Mouse (Mus musculus): ENCODE data around the gene Nap1l1.

The Nap1l1 gene

GRCm38 (mm10) chr10:111516804-111517436 is 43.9 kb downstream of the Nap1l1 start:
- no peaks in the 10 kb centered on the region for H3K27me3 ChIP-seq (ENCODE audit: control insufficient read depth, insufficient read depth, low read length, poor library complexity, severe bottlenecking)
- DNase-seq (ENCODE audit: low read depth, low spot score): no peak
- no peaks in the 10 kb centered on the region for H3K36me3 ChIP-seq (ENCODE audit: control insufficient read depth, insufficient read depth, low read length, poor library complexity, severe bottlenecking)

GRCm38 (mm10) chr10:111518350-111518749 is 45.3 kb downstream of the Nap1l1 start:
- Histone ChIP-seq H3K36me3 (ENCODE audit: control insufficient read depth, insufficient read depth, low read length, poor library complexity, severe bottlenecking) (no peaks in the 10 kb centered on the region), H3K27me3 (ENCODE audit: control insufficient read depth, insufficient read depth, low read length, poor library complexity, severe bottlenecking) (no peaks in the 10 kb centered on the region)
- DNase-seq (ENCODE audit: low read depth, low spot score): no peak

GRCm38 (mm10) chr10:111519620-111520370 is 46.8 kb downstream of the Nap1l1 start:
- Histone ChIP-seq H3K36me3 (ENCODE audit: control insufficient read depth, insufficient read depth, low read length, poor library complexity, severe bottlenecking) (no peaks in the 10 kb centered on the region), H3K27me3 (ENCODE audit: control insufficient read depth, insufficient read depth, low read length, poor library complexity, severe bottlenecking) (no peaks in the 10 kb centered on the region)
- DNase-seq (ENCODE audit: low read depth, low spot score): no peak

GRCm38 (mm10) chr10:111520621-111521020 is 47.6 kb downstream of the Nap1l1 start:
- no peak for DNase-seq (ENCODE audit: low read depth, low spot score)
- H3K36me3 ChIP-seq (ENCODE audit: control insufficient read depth, insufficient read depth, low read length, poor library complexity, severe bottlenecking): no peaks in the 10 kb centered on the region
- no peaks in the 10 kb centered on the region for H3K27me3 ChIP-seq (ENCODE audit: control insufficient read depth, insufficient read depth, low read length, poor library complexity, severe bottlenecking)

GRCm38 (mm10) chr10:111521636-111522035 is 48.6 kb downstream of the Nap1l1 start:
- no peaks in the 10 kb centered on the region for H3K27me3 ChIP-seq (ENCODE audit: control insufficient read depth, insufficient read depth, low read length, poor library complexity, severe bottlenecking)
- no peaks in the 10 kb centered on the region for H3K36me3 ChIP-seq (ENCODE audit: control insufficient read depth, insufficient read depth, low read length, poor library complexity, severe bottlenecking)
- DNase-seq (ENCODE audit: low read depth, low spot score): no peak

GRCm38 (mm10) chr10:111522230-111522629 is 49.2 kb downstream of the Nap1l1 start:
- Histone ChIP-seq H3K27me3 (ENCODE audit: control insufficient read depth, insufficient read depth, low read length, poor library complexity, severe bottlenecking) (no peaks in the 10 kb centered on the region), H3K36me3 (ENCODE audit: control insufficient read depth, insufficient read depth, low read length, poor library complexity, severe bottlenecking) (no peaks in the 10 kb centered on the region)
- DNase-seq (ENCODE audit: low read depth, low spot score): no peak

- H3K27me3 ChIP-seq (ENCODE audit: control insufficient read depth, insufficient read depth, low read length, poor library complexity, severe bottlenecking): no peaks in the 10 kb centered on the region
- DNase-seq (ENCODE audit: low read depth, low spot score): no peak
Measured at GRCm38 (mm10) chr10:111523894-111524293, 50.9 kb downstream of the Nap1l1 start.

GRCm38 (mm10) chr10:111527057-111527456 is 54.0 kb downstream of the Nap1l1 start:
- H3K27me3 ChIP-seq (ENCODE audit: control insufficient read depth, insufficient read depth, low read length, poor library complexity, severe bottlenecking): no peaks in the 10 kb centered on the region
- no peaks in the 10 kb centered on the region for H3K36me3 ChIP-seq (ENCODE audit: control insufficient read depth, insufficient read depth, low read length, poor library complexity, severe bottlenecking)
- DNase-seq (ENCODE audit: low read depth, low spot score): no peak

More at GRCm38 (mm10) chr10:111523894-111524293, 50.9 kb downstream of the Nap1l1 start:
- no peaks in the 10 kb centered on the region for H3K36me3 ChIP-seq (ENCODE audit: control insufficient read depth, insufficient read depth, low read length, poor library complexity, severe bottlenecking)

GRCm38 (mm10) chr10:111527613-111528012 is 54.6 kb downstream of the Nap1l1 start:
- H3K36me3 ChIP-seq (ENCODE audit: control insufficient read depth, insufficient read depth, low read length, poor library complexity, severe bottlenecking): no peaks in the 10 kb centered on the region
- DNase-seq (ENCODE audit: low read depth, low spot score): no peak
- no peaks in the 10 kb centered on the region for H3K27me3 ChIP-seq (ENCODE audit: control insufficient read depth, insufficient read depth, low read length, poor library complexity, severe bottlenecking)

GRCm38 (mm10) chr10:111528283-111528682 is 55.3 kb downstream of the Nap1l1 start:
- Histone ChIP-seq H3K27me3 (ENCODE audit: control insufficient read depth, insufficient read depth, low read length, poor library complexity, severe bottlenecking) (no peaks in the 10 kb centered on the region), H3K36me3 (ENCODE audit: control insufficient read depth, insufficient read depth, low read length, poor library complexity, severe bottlenecking) (no peaks in the 10 kb centered on the region)
- no peak for DNase-seq (ENCODE audit: low read depth, low spot score)

- DNase-seq (ENCODE audit: low read depth, low spot score): no peak
- Histone ChIP-seq H3K27me3 (ENCODE audit: control insufficient read depth, insufficient read depth, low read length, poor library complexity, severe bottlenecking) (no peaks in the 10 kb centered on the region), H3K36me3 (ENCODE audit: control insufficient read depth, insufficient read depth, low read length, poor library complexity, severe bottlenecking) (no peaks in the 10 kb centered on the region)
Measured at GRCm38 (mm10) chr10:111530398-111530797, 57.4 kb downstream of the Nap1l1 start.

- no peaks in the 10 kb centered on the region for H3K27me3 ChIP-seq (ENCODE audit: control insufficient read depth, insufficient read depth, low read length, poor library complexity, severe bottlenecking)
- DNase-seq (ENCODE audit: low read depth, low spot score): no peak
- no peaks in the 10 kb centered on the region for H3K36me3 ChIP-seq (ENCODE audit: control insufficient read depth, insufficient read depth, low read length, poor library complexity, severe bottlenecking)
Measured at GRCm38 (mm10) chr10:111534691-111535090, 61.7 kb downstream of the Nap1l1 start.

- Histone ChIP-seq H3K36me3 (ENCODE audit: control insufficient read depth, insufficient read depth, low read length, poor library complexity, severe bottlenecking) (no peaks in the 10 kb centered on the region), H3K27me3 (ENCODE audit: control insufficient read depth, insufficient read depth, low read length, poor library complexity, severe bottlenecking) (no peaks in the 10 kb centered on the region)
- no peak for DNase-seq (ENCODE audit: low read depth, low spot score)
Measured at GRCm38 (mm10) chr10:111537410-111537809, 64.4 kb downstream of the Nap1l1 start.

GRCm38 (mm10) chr10:111539724-111540324 is 66.8 kb downstream of the Nap1l1 start:
- no peaks in the 10 kb centered on the region for H3K36me3 ChIP-seq (ENCODE audit: control insufficient read depth, insufficient read depth, low read length, poor library complexity, severe bottlenecking)
- peak; percentile 54 for DNase-seq (ENCODE audit: low read depth, low spot score)
- no peaks in the 10 kb centered on the region for H3K27me3 ChIP-seq (ENCODE audit: control insufficient read depth, insufficient read depth, low read length, poor library complexity, severe bottlenecking)

GRCm38 (mm10) chr10:111540678-111541077 is 67.7 kb downstream of the Nap1l1 start:
- no peak for DNase-seq (ENCODE audit: low read depth, low spot score)
- Histone ChIP-seq H3K27me3 (ENCODE audit: control insufficient read depth, insufficient read depth, low read length, poor library complexity, severe bottlenecking) (no peaks in the 10 kb centered on the region), H3K36me3 (ENCODE audit: control insufficient read depth, insufficient read depth, low read length, poor library complexity, severe bottlenecking) (no peaks in the 10 kb centered on the region)
